Mouse (Mus musculus) spleen, postnatal 36 days (tissue): ENCODE measurements around the gene Rxrb.

Experiments used
- DNase-seq, 2 experiments: peaks; one replicate each; pipeline ENCODE4 v3.0.0; 2022; ENCODE audit warnings: low spot score in 2 of 2, mixed read lengths in 1 of 2

The Rxrb gene

GRCm38 (mm10) chr17:34047404-34048050, 15.9 kb downstream of the Rxrb start:
- DNase-seq: no peak

GRCm38 (mm10) chr17:34057224-34057623, 25.6 kb downstream of the Rxrb start:
- DNase-seq: no peak

GRCm38 (mm10) chr17:34068864-34069263, 37.3 kb downstream of the Rxrb start:
- DNase-seq: no peak

GRCm38 (mm10) chr17:34072091-34072490, 40.5 kb downstream of the Rxrb start:
- DNase-seq: peak; percentile 53 to 54

GRCm38 (mm10) chr17:34075271-34075670, 43.7 kb downstream of the Rxrb start:
- peak; percentile 64 to 76 for DNase-seq

GRCm38 (mm10) chr17:34077549-34077948, 45.9 kb downstream of the Rxrb start:
- peak; percentile 67 to 74 for DNase-seq

- DNase-seq: no peak
Measured at GRCm38 (mm10) chr17:34078148-34078547, 46.5 kb downstream of the Rxrb start.

GRCm38 (mm10) chr17:34079002-34079401, 47.4 kb downstream of the Rxrb start:
- DNase-seq: no peak

GRCm38 (mm10) chr17:34079621-34080020, 48.0 kb downstream of the Rxrb start:
- peak; percentile 54 to 70 for DNase-seq

DNA sequence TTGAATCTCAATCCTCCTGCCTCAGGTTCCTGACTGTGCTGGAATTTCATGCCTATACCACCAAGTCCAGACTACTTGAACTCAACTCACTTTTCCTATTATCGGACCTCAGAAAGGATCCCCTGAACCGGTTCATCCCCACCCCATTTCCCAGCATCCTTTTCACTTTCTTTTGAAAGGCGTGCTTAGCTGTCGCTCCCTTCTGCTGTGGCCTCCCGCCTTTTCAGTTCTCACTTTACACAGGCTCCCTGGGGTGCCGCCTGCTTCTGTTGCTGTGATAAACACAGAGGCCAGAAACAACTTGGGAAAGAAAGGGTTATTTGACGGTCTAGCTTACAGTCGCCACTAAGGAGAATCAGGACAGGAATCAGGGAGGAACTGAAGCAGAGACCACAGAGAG, 51.5 kb downstream of the Rxrb start:
- DNase-seq: no peak

GRCm38 (mm10) chr17:34087386-34087785, 55.8 kb downstream of the Rxrb start:
- no peak for DNase-seq
